Mouse (Mus musculus) gastrocnemius, postnatal 4 days (tissue): ENCODE results near the gene Plekho1. TPM values are rescaled to one million over a fixed set of nuclear protein-coding genes. Genes with fewer than 3 reads are reported as not detected.
"Not testable (repeated sequence)": the region's sequence is repeated elsewhere in the genome, so short reads cannot be mapped to it uniquely, and the experiment has no call there.

Experiments
- DNase-seq, 2 experiments: peaks; one replicate each; pipeline ENCODE4 v3.0.0; 2021 to 2022; ENCODE audit warnings: low spot score in 2 of 2, mixed read lengths in 2 of 2
- total RNA-seq, 2 experiments: library from RNA; stranded (reverse); gene quantifications; 2 replicates each; pipeline ENCODE4 v1.2.3; 2021

Gene Plekho1
- total RNA-seq, 2 experiments from 2014 or later = 94.2 to 97.4 TPM

- peak; percentile 40 to 66 for DNase-seq
These were observed 10.4 kb downstream of the Plekho1 start for GRCm38 (mm10) chr3:95985209-95986000.

- DNase-seq = no peak
These were observed 13.7 kb downstream of the Plekho1 start for GRCm38 (mm10) chr3:95982129-95982528.

DNA sequence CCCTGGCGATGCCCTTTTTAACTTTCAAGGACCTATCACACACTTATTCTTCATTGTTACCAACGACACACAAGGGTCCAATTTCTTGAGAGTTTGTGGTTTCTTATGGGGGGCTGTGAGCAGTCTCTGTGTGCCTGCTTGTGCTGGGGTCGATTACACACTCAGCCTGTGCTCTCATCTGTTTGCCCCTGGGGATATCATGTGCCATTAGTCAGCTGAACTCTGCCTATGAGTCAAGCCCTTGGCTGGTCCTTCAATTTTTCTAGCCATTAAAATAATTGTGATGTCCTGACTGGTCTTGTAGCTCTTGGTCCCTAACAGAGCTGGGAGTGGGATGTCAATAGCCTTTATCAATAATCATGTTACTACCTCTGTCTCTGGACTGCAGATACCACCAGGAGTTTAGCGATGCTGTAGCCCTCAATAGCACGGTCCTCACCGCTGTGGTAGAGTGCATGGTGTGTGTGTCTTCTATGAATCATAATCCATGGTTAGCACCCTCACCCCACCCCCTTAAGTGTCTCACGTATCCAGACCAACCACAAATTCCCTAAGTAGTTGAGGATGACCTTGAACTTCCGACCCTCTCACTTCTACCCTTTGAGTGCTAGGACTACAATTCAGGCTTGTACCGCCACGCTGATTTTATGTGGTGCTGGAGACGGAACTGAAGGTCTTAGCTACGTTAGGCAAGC, 15.4 kb downstream of the Plekho1 start:
- no peak for DNase-seq

DNA sequence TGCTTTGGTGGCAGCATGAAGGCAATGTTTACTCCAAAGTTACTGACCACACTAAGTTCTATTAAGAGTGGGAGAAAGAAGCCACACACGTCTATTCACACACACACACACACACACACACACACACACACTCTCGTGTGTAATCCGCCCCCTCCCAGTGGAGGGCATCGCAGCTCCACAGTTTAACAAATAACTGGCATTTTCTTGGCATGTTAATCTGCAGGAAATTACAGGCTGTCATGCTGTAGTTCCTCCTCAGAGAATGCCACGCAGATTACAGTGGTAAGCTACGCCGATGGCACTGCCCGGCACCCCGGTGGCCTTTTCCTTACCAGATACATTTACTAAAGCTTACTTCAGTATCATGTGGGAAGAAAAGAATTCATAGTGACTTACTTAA, 17.5 kb downstream of the Plekho1 start:
- no peak for DNase-seq

- not testable (repeated sequence) for DNase-seq
These were observed 18.2 kb downstream of the Plekho1 start for GRCm38 (mm10) chr3:95977587-95977986.

GRCm38 (mm10) chr3:95977079-95977478, 18.7 kb downstream of the Plekho1 start:
- no peak for DNase-seq

DNA sequence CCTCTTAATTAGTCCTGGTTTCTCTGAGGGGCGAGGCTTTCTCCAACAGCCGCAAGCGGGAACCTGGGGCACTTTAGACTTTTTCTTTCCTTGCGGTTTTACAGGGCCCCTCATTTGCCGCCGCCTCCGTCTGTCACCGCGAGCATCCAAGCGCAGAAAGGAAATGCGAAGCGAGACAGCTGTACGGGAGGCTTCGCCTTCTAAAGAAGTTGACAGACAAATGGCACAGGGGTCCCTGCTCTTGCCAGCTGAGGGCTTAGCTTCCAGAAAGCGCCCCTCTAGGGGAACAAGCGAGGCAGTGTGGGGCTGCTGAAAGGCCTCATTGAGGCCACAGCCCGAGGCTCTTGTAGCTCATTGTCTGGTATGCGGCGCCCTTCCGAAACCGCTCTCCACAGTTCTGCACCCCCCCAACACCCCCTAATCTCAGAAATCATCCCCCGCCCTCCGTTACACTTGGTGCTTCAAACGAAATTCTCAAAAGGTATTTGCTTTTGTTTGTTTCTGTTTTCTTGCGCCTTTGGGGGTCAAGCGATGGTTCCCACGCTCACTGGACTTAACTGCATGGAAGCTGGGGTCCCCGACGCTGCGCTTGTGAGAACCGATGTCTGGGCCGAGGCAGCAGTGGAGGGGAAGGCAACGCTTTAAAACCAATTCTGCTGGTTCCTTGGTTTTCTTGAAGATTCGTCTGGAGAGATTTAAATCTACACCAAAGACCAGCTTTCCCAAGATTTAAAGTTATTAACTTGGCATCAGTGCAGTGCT, 22.7 kb downstream of the Plekho1 start:
- no peak for DNase-seq

GRCm38 (mm10) chr3:95972251-95972872, 23.4 kb downstream of the Plekho1 start:
- no peak for DNase-seq

- not testable (repeated sequence) for DNase-seq
These were observed 25.1 kb downstream of the Plekho1 start for GRCm38 (mm10) chr3:95970661-95971060.

- no peak for DNase-seq
These were observed 26.5 kb downstream of the Plekho1 start for GRCm38 (mm10) chr3:95969277-95969676.

GRCm38 (mm10) chr3:95965518-95966451, 30.0 kb downstream of the Plekho1 start:
- no peak for DNase-seq

DNA sequence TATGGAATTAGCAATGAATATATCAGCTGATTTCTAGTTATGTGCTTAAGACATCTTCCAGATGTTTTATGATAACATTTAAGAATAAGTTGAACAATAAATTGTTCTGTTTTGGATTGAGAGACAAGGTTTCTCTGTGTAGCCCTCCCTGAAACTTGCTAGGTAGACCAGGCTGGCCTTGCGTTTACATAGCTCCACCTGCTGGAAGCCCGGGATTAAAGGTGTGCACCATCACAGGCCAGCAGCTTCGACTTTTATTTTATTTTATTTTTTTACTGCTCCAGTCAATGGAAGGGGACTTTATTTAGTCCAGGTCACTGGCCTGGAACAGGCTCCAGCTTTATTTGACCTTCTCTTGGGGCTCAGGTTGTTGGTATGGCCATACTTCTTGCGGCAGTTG, 32.1 kb downstream of the Plekho1 start:
- no peak for DNase-seq

- no peak for DNase-seq
These were observed 32.6 kb downstream of the Plekho1 start for GRCm38 (mm10) chr3:95963230-95963629.

- DNase-seq = not testable (repeated sequence)
These were observed 33.6 kb downstream of the Plekho1 start for GRCm38 (mm10) chr3:95962182-95962581.

GRCm38 (mm10) chr3:95959807-95960206, 36.0 kb downstream of the Plekho1 start:
- no peak for DNase-seq

DNA sequence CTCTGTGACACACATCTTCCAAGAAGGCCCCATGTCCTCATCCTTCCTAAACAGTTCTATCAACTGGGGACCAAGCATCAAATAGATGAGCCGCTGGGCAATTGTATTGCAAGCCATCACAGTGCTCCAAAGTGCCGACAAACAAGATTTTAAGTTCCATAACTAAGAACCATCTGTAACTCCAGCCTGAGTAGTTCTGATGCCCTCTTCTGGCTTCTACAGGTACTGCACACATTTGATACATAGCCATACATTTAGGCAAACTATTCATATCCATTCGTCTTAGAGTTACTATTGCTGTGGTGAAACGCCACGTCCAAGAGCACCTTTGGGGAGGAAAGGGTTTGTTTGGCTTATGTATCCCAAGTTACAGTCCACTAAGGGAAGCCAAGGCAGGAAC, 36.7 kb downstream of the Plekho1 start:
- DNase-seq = no peak

DNA sequence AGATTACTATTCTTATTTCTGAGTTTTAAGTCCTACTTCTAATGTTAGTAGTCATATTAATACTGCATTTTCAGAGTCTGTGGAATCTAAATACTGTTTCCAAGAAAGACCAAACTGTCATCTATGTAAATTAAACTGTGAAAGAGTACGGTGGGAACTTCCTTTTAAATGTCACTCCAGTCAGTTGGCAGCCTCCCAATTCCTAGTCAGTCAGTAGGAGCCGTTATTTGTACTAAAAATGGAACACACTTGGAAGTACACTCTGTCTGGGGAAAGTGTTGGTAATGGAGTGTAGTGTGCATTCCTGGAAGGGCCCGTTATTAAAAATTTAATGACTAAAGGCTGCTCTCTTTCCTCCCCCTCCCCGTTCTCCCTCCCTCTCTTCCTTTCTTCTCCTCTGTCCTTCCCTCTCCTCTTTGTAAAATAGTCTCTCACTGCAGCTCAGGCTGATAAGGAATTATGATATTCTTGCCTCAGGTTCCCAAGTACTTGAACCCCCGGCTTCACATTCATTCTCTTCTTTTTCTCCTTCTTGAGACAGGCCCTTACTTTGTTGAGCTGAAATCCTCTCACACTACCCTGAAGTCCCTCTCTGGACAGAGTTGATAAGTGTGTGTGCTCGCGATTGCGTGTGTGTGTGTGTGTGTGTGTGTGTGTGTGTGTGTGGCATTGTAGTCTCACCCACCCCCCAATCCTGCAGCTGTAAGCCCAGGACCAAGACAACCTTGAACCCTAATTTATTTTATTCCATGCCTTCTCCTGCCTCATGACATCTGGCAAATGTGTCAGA, 38.2 kb downstream of the Plekho1 start:
- no peak for DNase-seq

- DNase-seq = no peak
These were observed 40.5 kb downstream of the Plekho1 start for GRCm38 (mm10) chr3:95955318-95955717.

DNA sequence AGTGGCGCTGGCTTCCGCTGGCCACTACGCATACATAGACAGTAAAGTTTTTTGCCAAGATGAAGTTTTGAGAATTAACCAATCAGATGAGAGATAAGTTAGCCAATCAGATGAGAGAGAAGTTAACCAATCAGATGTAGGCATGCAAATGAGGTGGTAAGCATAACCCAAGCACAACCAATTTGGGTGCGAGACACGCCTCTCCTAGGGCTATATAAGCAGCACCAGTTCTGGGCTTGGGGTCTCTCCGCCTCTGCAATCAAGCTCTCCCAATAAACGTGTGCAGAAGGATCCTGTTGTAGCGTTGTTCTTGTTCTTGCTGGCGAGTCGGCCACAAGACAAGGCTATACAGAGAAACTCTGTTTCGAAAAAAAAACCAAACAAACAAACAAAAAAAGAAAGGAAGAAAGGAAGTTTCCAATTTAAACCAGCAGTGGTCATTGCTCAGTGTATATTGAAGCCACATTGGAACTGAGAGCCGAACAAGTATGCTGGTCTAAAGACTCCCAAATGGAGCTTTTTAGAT, 41.1 kb downstream of the Plekho1 start:
- DNase-seq = not testable (repeated sequence)
